Mouse (Mus musculus): ENCODE data around the gene Slc17a1. TPM values are rescaled to one million over a fixed set of nuclear protein-coding genes. Genes with fewer than 3 reads are reported as not detected.

The Slc17a1 gene
- polyA plus RNA-seq (2012; rRNA removed), result 0.11 and 0.13 TPM in 2 replicates

DNA sequence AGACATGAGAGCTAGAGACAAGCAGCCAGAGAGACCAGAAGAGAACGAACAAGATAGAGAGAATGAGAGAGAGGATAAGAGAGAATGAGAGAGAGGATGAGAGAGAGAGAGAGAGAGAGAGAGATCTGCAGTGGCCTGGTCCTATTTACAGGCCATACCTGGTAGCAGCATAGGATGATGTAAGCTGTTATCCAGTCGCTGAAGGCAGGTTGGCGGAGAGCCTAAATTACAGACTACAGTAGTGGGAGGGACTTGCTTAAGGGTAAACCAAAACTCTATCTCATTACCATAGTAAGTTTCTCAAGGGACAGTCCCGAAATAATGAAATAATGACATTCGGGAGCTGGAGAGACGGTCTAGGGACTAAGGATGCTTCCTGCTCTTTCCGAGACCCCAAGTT lies at the start of gene Slc17a1:
Slc17a1 (plus strand) TSS at position 346 of the 400 bp plus-strand sequence.
- Histone ChIP-seq H3K4me3 (ENCODE audit: control insufficient read depth, insufficient read depth, low read length) (no peak within 1 kb of the TSS), H3K27me3 (ENCODE audit: control insufficient read depth, insufficient read depth, low read length) (no peaks in the 10 kb centered on the region), H3K36me3 (ENCODE audit: control insufficient read depth, insufficient read depth, low read length) (no peaks in the 10 kb centered on the region), H3K27ac (ENCODE audit: control insufficient read depth, insufficient read depth, low read length) (no peak within 1 kb of the TSS), H3K4me1 (replicated peaks; ENCODE audit: control insufficient read depth, insufficient read depth, low read length) (no peaks in the 10 kb centered on the region)
- TF ChIP-seq POLR2A (IDR thresholded peaks at IDR 0.05; ENCODE audit: control insufficient read depth, extremely low read depth, insufficient read depth, low read length, poor library complexity), result no peak
- TF ChIP-seq CTCF (IDR thresholded peaks at IDR 0.05; ENCODE audit: borderline replicate concordance, control insufficient read depth, extremely low read depth, insufficient read depth, low read length, poor library complexity), result no peak
- DNase-seq, result no peak
- 91% methylated on average over 7 of the region's 7 CpGs for WGBS

DNA sequence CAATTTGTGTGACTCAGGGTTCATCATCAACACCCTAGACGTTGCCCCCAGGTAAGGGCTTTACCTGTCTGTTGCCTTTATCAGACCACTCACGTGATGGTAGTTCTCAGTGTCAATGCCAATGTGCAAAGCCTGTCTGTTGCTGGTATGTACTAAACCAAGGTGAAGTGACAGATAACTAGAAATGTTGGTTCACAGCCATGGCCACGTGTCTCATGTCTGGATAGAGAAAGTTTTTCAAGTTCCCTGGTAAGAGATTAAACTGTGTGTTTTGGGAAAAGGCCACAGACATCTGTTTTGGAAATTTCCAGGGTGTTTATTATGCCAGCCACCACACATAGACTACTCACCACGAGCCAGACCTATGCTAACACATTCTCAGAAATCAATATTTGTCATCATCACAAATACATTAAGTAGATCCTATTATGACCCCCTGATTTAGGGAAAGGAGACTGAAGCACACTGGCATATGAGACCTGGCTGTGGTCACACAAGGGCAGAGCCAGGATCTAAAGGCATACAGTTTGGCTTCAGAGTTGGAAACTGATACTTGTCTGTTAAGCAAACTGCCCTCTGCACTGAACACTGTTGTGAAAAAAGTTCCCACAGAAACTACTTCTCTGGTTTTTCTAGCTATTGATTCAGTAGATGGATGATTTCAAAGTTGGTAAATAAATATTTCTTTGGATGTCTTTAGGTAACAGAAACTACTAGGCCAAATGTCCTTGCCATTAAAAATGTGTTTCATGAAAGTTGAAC lies 47.2 kb upstream of the Slc17a1 start:
- H3K36me3 ChIP-seq (ENCODE audit: control insufficient read depth, insufficient read depth, low read length), result no peaks in the 10 kb centered on the region
- no peak for DNase-seq

DNA sequence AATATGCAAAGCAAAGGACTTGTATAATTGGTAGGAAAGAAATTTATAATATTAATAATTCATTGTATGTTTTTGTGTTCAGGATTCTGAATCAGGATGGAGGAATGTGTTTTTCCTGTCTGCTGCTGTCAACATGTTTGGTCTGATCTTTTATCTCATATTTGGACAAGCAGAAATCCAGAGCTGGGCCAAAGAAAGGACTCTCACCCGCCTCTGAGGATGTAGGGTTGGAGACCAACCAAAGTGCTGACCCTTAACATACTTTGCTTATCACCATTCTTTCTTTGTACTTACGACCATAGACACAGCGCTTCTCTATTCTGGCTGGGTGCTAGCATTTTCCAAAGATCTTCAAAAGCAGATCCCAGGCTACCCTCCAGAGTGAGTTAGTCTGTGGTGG lies 45.3 kb upstream of the Slc17a1 start:
- no peak overlapping the region for H3K27ac ChIP-seq (ENCODE audit: control insufficient read depth, insufficient read depth, low read length)
- H3K36me3 ChIP-seq (ENCODE audit: control insufficient read depth, insufficient read depth, low read length), result no peaks in the 10 kb centered on the region
- no peaks in the 10 kb centered on the region for H3K27me3 ChIP-seq (ENCODE audit: control insufficient read depth, insufficient read depth, low read length)
- no peak for TF ChIP-seq CTCF (IDR thresholded peaks at IDR 0.05; ENCODE audit: borderline replicate concordance, control insufficient read depth, extremely low read depth, insufficient read depth, low read length, poor library complexity)
- no peak for TF ChIP-seq POLR2A (IDR thresholded peaks at IDR 0.05; ENCODE audit: control insufficient read depth, extremely low read depth, insufficient read depth, low read length, poor library complexity)
- H3K4me3 ChIP-seq (ENCODE audit: control insufficient read depth, insufficient read depth, low read length), result no peak overlapping the region
- H3K4me1 ChIP-seq (replicated peaks; ENCODE audit: control insufficient read depth, insufficient read depth, low read length), result no peaks in the 10 kb centered on the region
- DNase-seq, result no peak
- 97% methylated on average over 3 of the region's 3 CpGs for WGBS

More for the DNA sequence above, 47.2 kb upstream of the Slc17a1 start:
- Histone ChIP-seq H3K27ac (ENCODE audit: control insufficient read depth, insufficient read depth, low read length) (no peak overlapping the region), H3K4me3 (ENCODE audit: control insufficient read depth, insufficient read depth, low read length) (no peak overlapping the region), H3K4me1 (replicated peaks; ENCODE audit: control insufficient read depth, insufficient read depth, low read length) (no peaks in the 10 kb centered on the region), H3K27me3 (ENCODE audit: control insufficient read depth, insufficient read depth, low read length) (no peaks in the 10 kb centered on the region)
- WGBS, result 87% methylated on average over 4 of the region's 4 CpGs
- TF ChIP-seq POLR2A (IDR thresholded peaks at IDR 0.05; ENCODE audit: control insufficient read depth, extremely low read depth, insufficient read depth, low read length, poor library complexity) (no peak), CTCF (IDR thresholded peaks at IDR 0.05; ENCODE audit: borderline replicate concordance, control insufficient read depth, extremely low read depth, insufficient read depth, low read length, poor library complexity) (no peak)

DNA sequence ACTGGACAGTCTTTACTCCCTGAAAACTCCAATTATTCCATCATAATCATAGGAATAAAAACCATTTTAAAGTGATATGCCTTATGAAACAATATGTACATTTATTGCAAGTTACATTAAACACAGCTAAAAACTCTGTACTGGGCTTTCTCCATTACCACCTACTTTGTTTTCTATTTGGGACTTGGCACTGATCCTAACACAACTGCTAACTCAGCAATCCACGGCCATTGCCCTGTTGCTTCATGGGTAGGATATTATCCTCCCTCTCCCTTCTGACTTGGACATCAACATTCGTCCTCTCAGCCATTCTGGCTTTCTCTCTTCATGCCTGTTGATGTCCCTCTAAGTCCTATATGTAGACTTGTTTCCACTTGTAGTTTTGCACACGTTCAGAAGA lies 40.9 kb upstream of the Slc17a1 start:
- TF ChIP-seq POLR2A (IDR thresholded peaks at IDR 0.05; ENCODE audit: control insufficient read depth, extremely low read depth, insufficient read depth, low read length, poor library complexity) (no peak), CTCF (IDR thresholded peaks at IDR 0.05; ENCODE audit: borderline replicate concordance, control insufficient read depth, extremely low read depth, insufficient read depth, low read length, poor library complexity) (no peak)
- Histone ChIP-seq H3K4me3 (ENCODE audit: control insufficient read depth, insufficient read depth, low read length) (no peak overlapping the region), H3K27ac (ENCODE audit: control insufficient read depth, insufficient read depth, low read length) (no peak overlapping the region), H3K36me3 (ENCODE audit: control insufficient read depth, insufficient read depth, low read length) (no peaks in the 10 kb centered on the region), H3K27me3 (ENCODE audit: control insufficient read depth, insufficient read depth, low read length) (no peaks in the 10 kb centered on the region), H3K4me1 (replicated peaks; ENCODE audit: control insufficient read depth, insufficient read depth, low read length) (no peaks in the 10 kb centered on the region)
- WGBS, result 78% methylated on average over 3 of the region's 3 CpGs
- DNase-seq, result no peak

DNA sequence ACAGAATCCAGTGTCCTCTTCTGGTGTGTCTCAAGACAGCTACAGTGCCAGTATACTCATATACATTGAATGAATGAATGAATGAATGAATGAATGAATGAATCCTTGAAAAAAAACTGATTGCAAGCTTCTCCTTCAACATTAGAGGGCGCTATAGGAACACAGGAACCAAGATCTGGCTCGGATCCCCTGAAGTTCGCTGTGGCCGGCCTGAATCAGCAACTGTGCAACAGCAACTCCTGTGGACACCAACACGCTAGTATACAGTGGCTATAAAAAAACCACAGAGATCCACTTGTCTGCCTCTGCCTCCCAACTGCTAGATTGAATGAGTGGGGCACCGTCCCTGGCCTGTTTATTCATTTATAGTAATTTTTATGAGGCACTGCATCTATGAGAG lies 34.5 kb upstream of the Slc17a1 start:
- WGBS, result 17% methylated on average over 6 of the region's 6 CpGs
- TF ChIP-seq POLR2A (IDR thresholded peaks at IDR 0.05; ENCODE audit: control insufficient read depth, extremely low read depth, insufficient read depth, low read length, poor library complexity), result no peak
- TF ChIP-seq CTCF (IDR thresholded peaks at IDR 0.05; ENCODE audit: borderline replicate concordance, control insufficient read depth, extremely low read depth, insufficient read depth, low read length, poor library complexity), result no peak
- Histone ChIP-seq H3K4me1 (replicated peaks; ENCODE audit: control insufficient read depth, insufficient read depth, low read length) (no peaks in the 10 kb centered on the region), H3K27me3 (ENCODE audit: control insufficient read depth, insufficient read depth, low read length) (no peaks in the 10 kb centered on the region), H3K27ac (ENCODE audit: control insufficient read depth, insufficient read depth, low read length) (no peak overlapping the region), H3K36me3 (ENCODE audit: control insufficient read depth, insufficient read depth, low read length) (no peaks in the 10 kb centered on the region), H3K4me3 (ENCODE audit: control insufficient read depth, insufficient read depth, low read length) (no peak overlapping the region)
- no peak for DNase-seq

DNA sequence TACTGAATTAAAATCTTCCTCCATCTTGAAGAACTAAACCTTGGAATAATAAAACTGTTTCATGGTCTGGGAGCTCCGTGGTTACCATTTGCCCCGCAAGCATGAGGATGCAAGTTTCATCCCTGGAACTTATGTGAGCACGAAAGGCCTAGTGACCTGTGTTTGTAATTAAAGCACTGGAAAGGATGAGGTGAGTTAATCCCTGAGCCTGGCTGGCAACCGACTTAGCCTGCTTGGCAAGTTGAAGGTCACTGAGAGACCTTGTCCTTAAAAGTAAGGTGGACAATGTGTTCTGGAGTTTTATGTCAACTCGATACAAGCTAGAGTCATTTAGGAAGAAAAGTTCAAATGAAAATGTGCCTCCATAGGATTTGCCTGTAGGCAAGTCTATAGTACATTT lies 32.7 kb upstream of the Slc17a1 start:
- WGBS, result 97% methylated on average over 5 of the region's 5 CpGs
- no peaks in the 10 kb centered on the region for H3K4me1 ChIP-seq (replicated peaks; ENCODE audit: control insufficient read depth, insufficient read depth, low read length)
- no peaks in the 10 kb centered on the region for H3K27me3 ChIP-seq (ENCODE audit: control insufficient read depth, insufficient read depth, low read length)
- TF ChIP-seq CTCF (IDR thresholded peaks at IDR 0.05; ENCODE audit: borderline replicate concordance, control insufficient read depth, extremely low read depth, insufficient read depth, low read length, poor library complexity), result no peak
- TF ChIP-seq POLR2A (IDR thresholded peaks at IDR 0.05; ENCODE audit: control insufficient read depth, extremely low read depth, insufficient read depth, low read length, poor library complexity), result no peak
- no peak for DNase-seq
- H3K4me3 ChIP-seq (ENCODE audit: control insufficient read depth, insufficient read depth, low read length), result no peak overlapping the region
- H3K36me3 ChIP-seq (ENCODE audit: control insufficient read depth, insufficient read depth, low read length), result no peaks in the 10 kb centered on the region
- no peak overlapping the region for H3K27ac ChIP-seq (ENCODE audit: control insufficient read depth, insufficient read depth, low read length)

Measured in thymus, adult 2 months (tissue).